Mouse (Mus musculus) heart, postnatal 0 days (tissue): Measurements from ENCODE around the gene Ly9.
A peak's percentile ranks its signal among the peaks of the same experiment; 100 is the strongest.

Experiments
- CTCF ChIP-seq: IDR thresholded peaks from 2 replicates; pipeline ENCODE4 v1.5.1; 2016; ENCODE audit warnings: antibody characterized with exemption, control low read depth, low read depth
- EP300 ChIP-seq: IDR thresholded peaks from 2 replicates; pipeline ENCODE4 v1.6.1; 2016; ENCODE audit warnings: antibody characterized with exemption, low read depth

- TF ChIP-seq CTCF, result peak; percentile 46
- TF ChIP-seq EP300, result no peak
These were observed 6.8 kb upstream of the Ly9 start for GRCm38 (mm10) chr1:171613962-171614361.
